Mouse (Mus musculus) ovary, postnatal 36 days (tissue): ENCODE data around the gene Adgra1.

Experiments used
- DNase-seq: peaks from one replicate; pipeline ENCODE4 v3.0.0; 2022; ENCODE audit warnings: low spot score, mixed read lengths

The Adgra1 gene

DNA sequence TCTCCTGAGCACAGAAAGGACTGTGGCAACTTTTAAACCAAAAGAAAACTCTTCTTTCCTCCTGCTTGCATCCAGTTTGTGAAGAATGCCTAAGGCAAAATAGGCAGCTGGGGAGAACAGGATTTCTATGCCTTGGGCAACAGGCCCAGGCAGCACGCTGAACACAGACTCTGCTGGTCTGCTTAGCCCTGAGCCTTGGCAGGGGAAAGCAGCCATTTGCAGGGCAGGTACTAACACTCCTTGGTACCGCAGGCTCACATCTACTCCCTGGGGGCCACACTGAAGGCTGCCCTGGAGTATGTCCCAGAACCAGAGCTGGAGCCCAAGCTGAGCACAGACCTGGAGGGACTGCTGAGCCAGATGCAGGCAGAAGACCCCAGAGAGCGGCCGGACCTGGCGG, 74.2 kb downstream of the Adgra1 start:
- DNase-seq, result no peak

DNA sequence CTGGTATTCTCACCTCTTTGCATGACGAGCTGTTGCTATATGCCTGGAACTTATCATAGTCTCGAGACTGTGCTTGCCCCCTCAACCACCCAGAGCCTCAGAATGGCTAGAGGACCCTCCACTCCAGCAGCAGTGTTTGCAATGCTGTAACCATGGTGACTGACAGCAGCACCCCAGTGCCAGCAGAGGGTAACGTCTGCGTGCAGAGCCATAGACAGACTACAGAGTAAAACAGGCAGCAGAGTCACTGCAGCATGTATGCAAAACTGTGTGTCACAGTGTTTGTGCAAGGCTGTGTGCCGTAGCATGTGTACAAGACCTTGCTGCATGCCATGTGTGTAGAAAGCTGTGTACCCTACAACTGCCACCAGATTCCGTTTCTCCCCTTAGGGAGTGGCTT, 75.5 kb downstream of the Adgra1 start:
- no peak for DNase-seq

DNA sequence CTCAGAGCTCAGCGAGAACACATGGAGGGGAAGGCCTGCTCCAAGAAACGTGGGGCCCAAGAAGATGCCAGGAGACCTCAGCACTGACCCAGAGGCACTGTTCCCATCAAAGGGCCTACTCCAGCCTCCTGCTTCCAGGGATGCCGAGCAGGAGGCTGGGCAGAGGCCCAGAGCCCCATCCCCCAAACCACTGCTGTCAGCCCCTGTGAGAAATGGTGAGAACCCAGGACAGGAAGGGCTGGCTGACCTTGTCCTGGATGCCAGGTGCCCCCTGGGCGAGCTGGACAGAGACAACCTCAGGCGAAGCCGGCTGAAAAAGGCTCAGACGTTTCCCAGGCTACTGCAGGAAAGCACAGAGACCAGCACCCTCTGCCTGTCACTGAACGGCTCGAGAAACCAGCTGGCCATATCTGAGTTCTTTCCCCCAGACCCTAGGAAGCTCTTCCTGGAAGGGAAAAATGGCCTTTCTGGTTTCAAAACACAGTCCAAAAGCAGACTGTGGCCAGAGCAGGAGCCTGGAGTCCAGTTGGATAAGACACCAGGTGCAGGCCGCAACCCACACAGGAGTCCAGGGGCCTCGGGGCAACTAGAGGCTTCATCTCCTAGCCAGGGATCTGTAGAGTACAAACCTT, 76.3 kb downstream of the Adgra1 start:
- DNase-seq, result no peak

DNA sequence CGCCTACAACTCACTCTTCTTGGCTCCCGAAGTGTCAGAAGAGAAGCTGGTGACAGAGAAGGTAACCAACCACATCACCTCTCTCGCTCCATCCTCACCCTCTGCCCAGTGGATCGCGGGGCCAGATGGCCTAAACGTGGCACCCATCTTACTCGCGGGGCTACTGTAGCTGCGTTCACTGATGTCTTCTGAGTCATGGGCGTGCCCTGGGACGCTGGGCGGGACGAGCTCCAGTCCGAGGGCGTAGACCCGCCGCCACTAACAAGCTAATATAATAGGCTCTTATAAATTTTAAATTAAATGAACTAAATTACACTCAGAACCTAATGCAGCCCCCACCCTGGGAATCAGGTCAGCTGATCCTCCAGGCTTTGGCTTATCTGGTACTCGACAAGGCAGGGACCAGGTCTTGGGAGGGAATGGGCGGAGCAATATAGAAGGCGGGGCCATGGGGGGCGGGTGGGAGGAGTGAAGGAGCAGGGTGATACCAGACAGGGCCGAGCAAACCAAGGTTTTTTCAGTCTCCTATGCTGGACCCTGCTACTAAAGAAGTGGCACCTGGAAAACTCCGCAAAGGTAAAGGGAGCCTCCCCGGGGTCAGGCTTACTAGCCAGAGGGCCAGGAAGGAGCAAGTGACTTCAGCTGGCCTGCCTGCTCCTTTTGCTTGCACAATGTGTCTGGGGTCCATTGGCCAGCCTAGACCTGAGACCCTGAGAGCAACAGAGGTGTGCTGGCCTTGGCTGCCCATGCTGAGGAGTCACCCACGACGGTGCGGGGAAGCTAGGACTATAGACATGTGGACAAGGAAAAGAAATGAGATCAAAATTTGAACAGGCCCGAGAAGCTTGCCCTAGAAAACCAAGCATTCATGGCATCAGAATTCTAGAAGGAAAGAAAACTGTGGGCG, 80.4 kb downstream of the Adgra1 start:
- no peak for DNase-seq

DNA sequence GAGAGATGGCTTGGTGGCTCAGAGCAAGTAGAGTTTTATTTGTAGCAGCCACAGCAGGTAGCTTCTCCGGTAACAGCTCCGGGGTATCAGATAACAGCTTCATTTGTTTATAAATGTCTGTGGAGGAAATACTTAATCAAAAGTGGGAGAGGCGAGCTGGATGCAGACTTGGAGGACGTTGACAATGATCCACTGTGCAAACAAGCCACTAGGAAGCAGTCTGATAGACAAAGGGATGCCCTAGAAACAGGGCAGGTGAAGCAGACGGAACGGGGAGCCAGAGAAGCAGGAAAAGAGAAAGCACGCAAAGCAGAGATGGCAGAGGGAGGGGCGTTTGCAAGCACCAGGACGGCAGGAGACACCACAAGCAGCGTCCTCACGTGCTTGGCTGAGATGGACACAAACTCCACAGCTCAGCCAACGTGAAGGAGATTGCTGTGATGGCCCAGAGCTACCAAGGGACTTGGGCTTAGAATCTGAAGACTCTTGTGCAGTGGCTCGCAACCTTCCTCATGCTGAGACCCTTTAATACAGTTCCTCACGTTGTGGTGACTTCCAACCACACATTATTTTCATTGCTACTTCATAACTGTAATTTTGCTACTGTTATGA, 81.8 kb downstream of the Adgra1 start:
- DNase-seq, result no peak

DNA sequence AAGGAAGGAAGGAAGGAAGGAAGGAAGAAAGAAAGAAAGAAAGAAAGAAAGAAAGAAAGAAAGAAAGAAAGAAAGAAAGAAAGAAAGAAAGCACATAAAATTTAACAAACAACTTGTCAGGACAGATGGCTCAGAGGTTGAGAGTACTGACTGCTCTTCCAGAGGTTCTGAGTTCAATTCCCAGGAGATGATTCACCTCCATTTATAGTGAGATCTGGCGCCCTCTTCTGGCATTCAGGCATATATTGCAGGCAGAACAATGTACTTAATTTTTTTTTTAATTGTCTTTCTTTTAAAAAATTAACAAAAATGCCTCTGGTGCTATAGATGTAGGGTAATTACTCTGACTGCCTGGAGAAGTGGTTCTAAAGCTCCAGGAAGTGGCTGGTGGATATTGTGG, 82.4 kb downstream of the Adgra1 start:
- DNase-seq, result no peak

DNA sequence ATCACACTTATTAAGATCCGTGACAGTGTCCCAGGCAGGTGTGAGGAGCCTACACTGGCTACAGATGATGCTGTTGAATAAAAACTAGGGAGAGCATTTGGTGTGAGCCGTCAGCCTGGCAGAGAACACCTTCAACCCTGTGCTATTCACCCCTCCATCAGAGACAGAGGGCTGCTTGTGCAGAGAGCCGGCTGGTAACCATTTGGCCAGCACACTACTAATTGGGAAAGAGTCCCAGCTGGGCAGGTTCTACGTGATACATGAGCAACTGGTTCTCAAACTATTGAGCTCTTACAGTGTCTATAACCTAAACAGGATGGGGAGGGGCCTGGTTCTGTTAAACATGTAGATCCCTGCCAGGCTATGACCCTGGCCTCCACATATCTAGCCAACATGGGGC, 84.3 kb downstream of the Adgra1 start:
- no peak for DNase-seq
